Mouse (Mus musculus): Measurements from ENCODE around the gene Atp6v0a1.

DNA sequence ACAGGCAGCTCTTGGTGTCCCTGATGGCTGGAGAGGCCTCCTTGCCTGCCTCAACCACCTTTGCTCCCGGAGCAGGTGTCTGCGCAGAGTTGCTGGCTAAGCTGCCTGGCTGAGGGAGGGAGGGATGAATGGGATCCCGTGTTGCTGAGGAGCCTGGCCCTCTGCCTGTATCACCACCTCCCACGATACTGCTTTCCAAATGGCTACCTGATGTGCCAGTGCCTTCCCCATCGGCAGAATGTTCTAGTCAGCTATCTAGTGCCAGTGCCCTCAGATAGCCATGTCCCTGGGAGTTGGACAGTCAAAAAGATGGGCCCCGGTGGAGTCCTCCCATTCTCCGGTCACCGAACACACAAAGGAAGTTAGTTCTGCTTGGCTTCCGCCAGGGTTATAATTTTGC lies 41.1 kb downstream of the Atp6v0a1 start:
- TF ChIP-seq CTCF (conservative IDR thresholded peaks at IDR 0.05; ENCODE audit: insufficient read depth, insufficient read length, low read depth, low read length) (no peak), POLR2A (IDR thresholded peaks at IDR 0.05; ENCODE audit: low read depth, low read length) (no peak)

All from kidney, adult 2 months (tissue).